In genomic region chr6:115462743-115463337, GRCm38 (mm10) we compare ENCODE assay signal across 8 mouse cellular contexts.
A peak's percentile ranks its signal among the peaks of the same experiment; 100 is the strongest.
DNase-seq lines count a peak whose midpoint lies in the region; ATAC-seq and TF ChIP-seq lines count a peak whose summit lies in the region.

No protein-coding gene starts in this region.

- H3K4me2 ChIP-seq in stomach, postnatal 0 days (replicated peaks; ENCODE audit: low read depth) = peak overlapping the region; percentile 15; the same call in 1 of the 2 replicates

- H3K27ac ChIP-seq in bone marrow macrophage, adult 2 months (ENCODE audit: insufficient read depth, low read depth, low read length) = peak overlapping the region; percentile 74
- H3K27ac ChIP-seq in heart, adult 2 months = peak overlapping the region; percentile 72
- peak overlapping the region; percentile 49; the same call in 1 of the 2 replicates for H3K27ac ChIP-seq in stomach, postnatal 0 days (replicated peaks)
- no peak overlapping the region for H3K27ac ChIP-seq in layer of hippocampus, adult 2 months

- DNase-seq in 3134 (ENCODE audit: extremely low read depth, insufficient read length, low spot score) = peak; percentile 80
- peak; percentile 77 to 86 for DNase-seq in heart, adult 2 months
- DNase-seq in kidney, postnatal 14 days = peak; percentile 84
- DNase-seq in stomach, postnatal 0 days (ENCODE audit: low spot score) = peak; percentile 35
- DNase-seq in c-Kit-positive CD71-positive TER-119-positive erythroid progenitor cells, embryonic 14.5 days (ENCODE audit: low spot score) = no peak
- DNase-seq in layer of hippocampus, adult 2 months (ENCODE audit: low spot score in 2 of 2) = no peak
- DNase-seq in frontal cortex, adult 2 months (ENCODE audit: extremely low spot score in 1 of 2, low spot score in 1 of 2) = no peak

- intact Hi-C loops in heart, adult 2 months (cut with DNase I) = loop anchor here (5.0 kb wide), 3 partner anchors 34 to 74 kb away; no protein-coding TSS in a partner anchor

- no peak overlapping the region for H3K9ac ChIP-seq in heart, adult 2 months (ENCODE audit: low read depth, low read length)
- H3K9ac ChIP-seq in stomach, postnatal 0 days (ENCODE audit: low read length) = no peak overlapping the region

- no peaks in the 10 kb centered on the region for H3K9me3 ChIP-seq in stomach, postnatal 0 days (ENCODE audit: control insufficient read depth, low read length)

- H3K4me1 ChIP-seq in bone marrow macrophage, adult 2 months (ENCODE audit: control insufficient read depth, insufficient read depth, low read length) = peaks cover 30% of the 10 kb centered on the region
- H3K4me1 ChIP-seq in heart, adult 2 months (ENCODE audit: control insufficient read depth, insufficient read depth, low read length) = no peaks in the 10 kb centered on the region; the same call in 1 of the 2 replicates
- H3K4me1 ChIP-seq in stomach, postnatal 0 days (replicated peaks; ENCODE audit: control insufficient read depth, insufficient read depth) = no peaks in the 10 kb centered on the region

- no peak for TF ChIP-seq CTCF in bone marrow macrophage, adult 2 months (IDR thresholded peaks at IDR 0.05; ENCODE audit: low read depth, low read length)
- TF ChIP-seq CTCF in heart, adult 2 months (IDR thresholded peaks at IDR 0.05) = no peak
- TF ChIP-seq CTCF in stomach, postnatal 0 days (IDR thresholded peaks at IDR 0.05; ENCODE audit: low read depth) = no peak
- no peak for TF ChIP-seq CTCF in layer of hippocampus, adult 2 months (conservative IDR thresholded peaks at IDR 0.05)

- no peak for TF ChIP-seq EP300 in heart, adult 2 months (IDR thresholded peaks at IDR 0.05; ENCODE audit: insufficient read depth, low read depth, low read length)
- TF ChIP-seq EP300 in stomach, postnatal 0 days (optimal IDR thresholded peaks at IDR 0.05) = no peak

- peak; percentile 78 for ATAC-seq in stomach, postnatal 0 days (ENCODE audit: low FRiP score, low TSS enrichment)

- no peaks in the 10 kb centered on the region for H3K27me3 ChIP-seq in heart, adult 2 months (ENCODE audit: control insufficient read depth, insufficient read depth, low read length)
- H3K27me3 ChIP-seq in stomach, postnatal 0 days (ENCODE audit: control insufficient read depth, insufficient read depth, low read length) = no peaks in the 10 kb centered on the region

- no peak for TF ChIP-seq POLR2A in bone marrow macrophage, adult 2 months (IDR thresholded peaks at IDR 0.05; ENCODE audit: borderline replicate concordance, low read depth, low read length)
- TF ChIP-seq POLR2A in heart, adult 2 months (IDR thresholded peaks at IDR 0.05; ENCODE audit: insufficient read depth, low read depth, low read length) = no peak

- peaks cover 8% of the 10 kb centered on the region for H3K36me3 ChIP-seq in heart, adult 2 months (ENCODE audit: control insufficient read depth, insufficient read depth, low read length)
- H3K36me3 ChIP-seq in stomach, postnatal 0 days (ENCODE audit: control insufficient read depth, insufficient read depth, low read length) = no peaks in the 10 kb centered on the region; the same call in 1 of the 2 replicates

- no peaks in the 10 kb centered on the region for H3K79me2 ChIP-seq in heart, adult 2 months (replicated peaks; ENCODE audit: control insufficient read depth, insufficient read depth, low read length)

- WGBS in heart, adult 2 months = 36% methylated on average over 16 of the region's 16 CpGs
- 38% methylated on average over 16 of the region's 16 CpGs for WGBS in stomach, postnatal 0 days

- 0 out of 2 replicates have a peak overlapping the region, but pooled peaks have one; percentile 9 for H3K4me3 ChIP-seq in bone marrow macrophage, adult 2 months (ENCODE audit: insufficient read depth, low read length)
- no peak overlapping the region for H3K4me3 ChIP-seq in heart, adult 2 months
- no peak overlapping the region for H3K4me3 ChIP-seq in stomach, postnatal 0 days (ENCODE audit: low read depth, low read length)
- no peak overlapping the region for H3K4me3 ChIP-seq in layer of hippocampus, adult 2 months

Comparison
In these comparisons a context has a peak if more than half of its experiments do, and no peak if none do; other contexts are left out.
1. DNase-seq: peak in 3134 (single experiment), heart, adult 2 months (2 of 2), kidney, postnatal 14 days (single experiment) and stomach, postnatal 0 days (single experiment); none in c-Kit-positive CD71-positive TER-119-positive erythroid progenitor cells, embryonic 14.5 days (single experiment), layer of hippocampus, adult 2 months (0 of 2) and frontal cortex, adult 2 months (0 of 2).